Mouse (Mus musculus) fibroblast of lung, adult 2 months (primary cell): ENCODE data around the gene Cul7.

Source experiments
- DNase-seq: peaks from one replicate; pipeline ENCODE4 v3.0.0-alpha.2; 2011; ENCODE audit warnings: low read depth

The Cul7 gene

GRCm38 (mm10) chr17:46628791-46629684 lies 21.1 kb upstream of the Cul7 start, which contains the start of gene Ptk7:
TSS of gene Ptk7 (minus strand) at chr17:46629504.
- no peak for DNase-seq

- DNase-seq, result no peak
Measured at GRCm38 (mm10) chr17:46629685-46630441, 20.3 kb upstream of the Cul7 start.

GRCm38 (mm10) chr17:46636831-46637523 lies 13.2 kb upstream of the Cul7 start:
- DNase-seq, result no peak

- DNase-seq, result no peak
Measured at GRCm38 (mm10) chr17:46639929-46640328, 10.2 kb upstream of the Cul7 start.

GRCm38 (mm10) chr17:46642060-46642459 lies 8.1 kb upstream of the Cul7 start:
- no peak for DNase-seq

- DNase-seq, result no peak
Measured at GRCm38 (mm10) chr17:46644152-46644805, 5.9 kb upstream of the Cul7 start.

GRCm38 (mm10) chr17:46644916-46645475 lies 5.1 kb upstream of the Cul7 start:
- no peak for DNase-seq

- peak; percentile 96 for DNase-seq
Measured at GRCm38 (mm10) chr17:46645561-46646321, 4.4 kb upstream of the Cul7 start, which contains the start of the genes Klc4 and Mrpl2. TSS of gene Klc4 (minus strand) at chr17:46646022. TSS of gene Mrpl2 (plus strand) at chr17:46646229.

- DNase-seq, result no peak
Measured at GRCm38 (mm10) chr17:46646322-46646662, 3.8 kb upstream of the Cul7 start.

GRCm38 (mm10) chr17:46647279-46647678 lies 2.9 kb upstream of the Cul7 start:
- no peak for DNase-seq

GRCm38 (mm10) chr17:46648436-46648835 lies 1.7 kb upstream of the Cul7 start:
- no peak for DNase-seq

- no peak for DNase-seq
Measured at GRCm38 (mm10) chr17:46649811-46650210, 326 bp upstream of the Cul7 start.

- no peak for DNase-seq
Measured at GRCm38 (mm10) chr17:46651292-46651691, 1.2 kb downstream of the Cul7 start.

GRCm38 (mm10) chr17:46651755-46652547 lies 1.8 kb downstream of the Cul7 start:
- no peak for DNase-seq

- no peak for DNase-seq
Measured at GRCm38 (mm10) chr17:46656054-46656453, 5.9 kb downstream of the Cul7 start.

GRCm38 (mm10) chr17:46661351-46661750 lies 11.2 kb downstream of the Cul7 start:
- no peak for DNase-seq

GRCm38 (mm10) chr17:46661981-46662380 lies 11.8 kb downstream of the Cul7 start:
- DNase-seq, result no peak

- DNase-seq, result no peak
Measured at GRCm38 (mm10) chr17:46662730-46663129, 12.6 kb downstream of the Cul7 start.

- no peak for DNase-seq
Measured at GRCm38 (mm10) chr17:46667712-46668111, 17.6 kb downstream of the Cul7 start.

- DNase-seq, result no peak
Measured at GRCm38 (mm10) chr17:46669911-46670310, 19.8 kb downstream of the Cul7 start.
